Mouse (Mus musculus) testis, adult 2 months (tissue): ENCODE measurements around the gene Kmt5c.
A peak's percentile ranks its signal among the peaks of the same experiment; 100 is the strongest.

ENCODE experiments used
- CTCF ChIP-seq: fragments of 200-500 bp; IDR thresholded peaks from 2 replicates; pipeline ENCODE4 v1.5.1; 2012; ENCODE audit warnings: low read depth, mild to moderate bottlenecking, inconsistent platforms, low read length, moderate library complexity; ENCODE audit not compliant: control insufficient read depth, insufficient read depth, insufficient replicate concordance
- POLR2A ChIP-seq: fragments of 200-500 bp; IDR thresholded peaks from 2 replicates; pipeline ENCODE4 v1.6.1; 2012; ENCODE audit warnings: low read depth, mild to moderate bottlenecking, inconsistent platforms, low read length, moderate library complexity; ENCODE audit not compliant: control insufficient read depth

GRCm38 (mm10) chr7:4749169-4749568 lies 9.3 kb downstream of the Kmt5c start:
- TF ChIP-seq POLR2A: peak; percentile 22; the same call in 1 of the 2 replicates
- no peak for TF ChIP-seq CTCF
